Mouse (Mus musculus) spleen, adult 18-20 months (tissue): ENCODE measurements around the gene Srsf10.

Experiments
- DNase-seq, 2 experiments: peaks; one replicate each; pipeline ENCODE4 v3.0.0; 2022; ENCODE audit warnings: mixed read lengths in 2 of 2

The Srsf10 gene

DNA sequence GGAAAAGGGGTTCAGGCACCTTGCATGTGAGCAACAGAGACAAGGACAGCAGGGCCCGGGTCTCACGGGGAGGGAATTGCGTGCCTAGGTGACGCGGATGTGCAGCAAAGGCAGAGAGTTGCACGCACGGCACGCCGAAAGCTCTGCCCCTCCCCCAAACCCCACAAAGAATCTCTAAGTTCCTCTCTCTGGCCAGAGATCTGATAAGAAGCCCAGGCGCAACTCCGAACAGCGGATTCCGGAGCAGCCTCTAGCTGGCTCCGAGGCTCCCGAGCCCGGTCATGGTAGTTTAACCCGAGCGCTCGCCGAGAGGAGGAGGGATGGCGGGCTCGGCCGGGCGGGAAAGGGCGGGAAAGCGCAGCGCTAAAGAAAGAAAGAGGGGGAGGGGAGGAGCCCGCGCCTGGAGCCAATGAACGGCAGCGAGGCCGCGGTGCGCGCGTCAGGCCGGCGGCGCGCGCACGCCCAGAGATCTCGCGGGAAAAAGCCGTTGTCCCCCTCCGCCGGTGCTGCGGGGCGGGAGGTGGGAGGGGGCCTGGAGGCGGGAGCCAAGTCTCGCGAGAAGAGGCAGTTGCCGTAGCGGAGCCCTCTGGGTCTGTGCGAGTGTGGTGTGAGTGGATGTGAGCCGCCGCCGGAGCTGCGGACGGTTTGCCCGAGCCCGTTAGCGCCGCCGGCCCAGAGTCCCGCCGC is at the start of gene Srsf10:
Gene Srsf10 (plus strand): TSS at position 212 of the 687 bp plus-strand sequence.
- peak; percentile 90 to 95 for DNase-seq

DNA sequence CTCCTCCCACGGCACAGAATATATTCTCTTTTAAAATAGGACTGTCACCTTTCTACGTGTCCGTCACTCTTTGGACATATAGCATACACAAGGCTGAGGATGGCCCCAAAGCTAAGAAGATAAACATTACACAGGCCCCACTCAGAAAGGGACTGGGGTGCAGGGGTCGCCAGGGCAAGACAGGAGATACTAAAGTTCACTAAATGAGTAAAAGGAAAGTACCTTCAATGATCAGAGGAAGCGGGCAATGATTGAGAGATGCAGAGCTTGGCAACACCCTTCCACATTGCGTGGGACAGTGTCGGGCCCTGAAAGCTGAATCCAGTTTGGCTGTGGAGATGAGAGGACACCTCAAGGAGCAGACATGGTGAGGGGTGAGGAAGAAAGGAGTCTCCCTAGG is 40.7 kb upstream of the Srsf10 start:
- DNase-seq, result no peak

DNA sequence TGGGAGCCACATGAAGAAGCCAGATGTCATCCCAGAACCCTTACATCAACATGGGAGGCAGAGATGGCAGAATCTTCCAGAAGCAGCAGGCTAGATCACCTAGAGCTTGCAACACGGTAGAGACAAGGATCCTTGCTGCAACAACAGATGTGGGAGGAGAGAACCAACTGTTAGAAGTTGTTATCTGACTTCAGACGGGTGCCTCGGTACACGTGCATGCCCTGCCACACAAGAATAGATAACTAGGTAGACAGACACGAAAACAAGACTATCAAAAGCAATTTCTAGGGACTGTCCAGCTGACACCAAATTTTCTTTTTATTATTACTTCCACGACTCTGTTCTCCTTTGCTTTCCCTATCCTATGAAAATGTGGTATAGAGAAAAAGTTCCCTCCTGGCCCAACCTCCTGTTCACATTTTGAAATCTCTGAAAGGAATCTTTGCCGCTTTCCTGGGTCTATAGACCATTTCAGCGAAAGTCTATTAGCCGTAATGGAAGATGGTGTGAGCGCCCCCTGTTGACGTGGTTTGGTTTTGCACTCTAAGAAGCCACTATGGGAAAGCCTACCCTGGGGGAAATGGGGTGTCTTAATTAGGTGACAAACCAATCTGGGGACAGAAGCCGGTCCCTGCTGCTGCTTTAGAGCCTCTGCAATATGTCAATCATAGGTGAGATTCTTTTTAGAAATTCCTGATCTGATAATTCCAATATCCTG is 38.5 kb upstream of the Srsf10 start:
- DNase-seq, result peak in 1 of 2 experiments; percentile 60

- no peak for DNase-seq
These were observed 37.2 kb upstream of the Srsf10 start for GRCm38 (mm10) chr4:135818366-135818765.

DNA sequence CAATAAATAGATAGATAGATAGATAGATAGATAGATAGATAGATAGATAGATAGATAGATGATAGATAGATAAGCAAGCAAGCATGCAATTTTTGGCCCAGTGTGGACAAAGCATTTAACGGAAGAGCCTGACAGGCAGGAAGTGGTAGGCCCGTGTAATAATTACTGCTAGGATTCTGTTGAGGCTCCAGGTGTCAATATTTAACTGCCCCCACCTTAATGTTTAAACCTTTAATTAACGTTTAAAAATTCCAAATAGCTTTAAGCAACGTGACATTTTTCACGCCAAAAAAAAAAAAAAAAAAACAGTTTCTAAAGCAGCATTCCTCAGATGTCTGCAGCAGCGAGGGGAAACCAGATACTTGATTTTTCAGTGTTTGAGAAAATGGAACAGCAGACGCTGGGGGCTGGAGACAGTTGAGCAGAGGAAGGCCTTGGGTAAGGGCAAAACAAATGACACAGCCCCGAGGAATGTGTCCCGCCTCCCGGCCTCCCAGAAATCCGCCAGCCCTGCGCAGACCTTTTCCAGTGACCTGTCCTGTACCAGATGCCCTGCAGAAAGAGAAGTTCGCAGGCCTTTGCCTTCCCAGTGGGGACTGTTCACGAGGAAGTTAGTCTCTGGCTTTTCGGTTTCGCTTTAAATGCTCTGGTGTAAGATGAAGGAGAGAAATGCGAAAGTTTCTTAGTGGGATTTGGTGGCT is 35.6 kb upstream of the Srsf10 start:
- peak; percentile 22 to 35 for DNase-seq

DNA sequence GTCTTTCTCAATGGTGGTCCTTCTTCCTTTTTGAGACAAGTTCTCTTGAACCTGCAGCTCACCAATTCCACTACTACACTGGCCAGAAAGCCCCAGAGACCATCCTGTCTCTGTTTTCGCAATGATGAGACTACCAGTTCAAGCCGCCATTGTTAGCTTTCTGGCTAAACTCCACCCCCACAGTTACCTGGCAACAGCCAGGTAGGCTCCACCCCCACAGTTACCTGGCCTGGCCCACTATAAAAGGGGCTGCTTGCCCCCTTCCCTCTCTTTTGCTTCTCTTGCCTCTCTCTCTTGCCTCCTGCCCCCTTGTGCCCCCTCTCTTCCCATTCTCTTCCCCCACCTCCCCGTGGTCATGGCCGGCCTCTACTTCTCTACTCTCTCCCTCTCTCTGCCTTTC is 33.8 kb upstream of the Srsf10 start:
- DNase-seq, result no peak

- DNase-seq, result no peak
These were observed 32.2 kb upstream of the Srsf10 start for GRCm38 (mm10) chr4:135823298-135823697.

- no peak for DNase-seq
These were observed 31.3 kb upstream of the Srsf10 start for GRCm38 (mm10) chr4:135824254-135824653.

GRCm38 (mm10) chr4:135828491-135828890 is 27.1 kb upstream of the Srsf10 start:
- no peak for DNase-seq

GRCm38 (mm10) chr4:135832070-135832469 is 23.5 kb upstream of the Srsf10 start:
- no peak for DNase-seq

GRCm38 (mm10) chr4:135833301-135834123 is 22.0 kb upstream of the Srsf10 start:
- no peak for DNase-seq

- DNase-seq, result no peak
These were observed 21.3 kb upstream of the Srsf10 start for GRCm38 (mm10) chr4:135834124-135834717.

DNA sequence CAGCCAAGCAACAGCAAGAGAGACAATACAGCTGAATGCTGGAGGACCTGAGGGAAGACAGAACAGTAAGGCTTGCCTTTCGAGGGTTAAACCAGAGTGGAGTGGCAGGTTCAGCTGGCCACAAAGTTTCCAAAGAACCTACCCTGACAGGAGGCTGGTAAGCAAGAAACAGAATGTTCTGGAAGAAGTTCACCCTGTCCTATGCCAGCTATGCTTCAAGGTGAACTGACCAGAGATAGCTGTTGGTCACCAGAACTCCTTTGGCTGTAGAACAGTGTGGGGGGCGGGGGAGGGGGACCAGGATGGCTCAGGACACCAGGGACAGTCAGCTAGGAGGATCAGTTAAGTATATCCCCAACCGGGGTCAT is 16.6 kb upstream of the Srsf10 start:
- no peak for DNase-seq

- no peak for DNase-seq
These were observed 16.1 kb upstream of the Srsf10 start for GRCm38 (mm10) chr4:135839293-135840011.

GRCm38 (mm10) chr4:135844400-135844799 is 11.1 kb upstream of the Srsf10 start:
- no peak for DNase-seq

- DNase-seq, result no peak
These were observed 8.0 kb upstream of the Srsf10 start for GRCm38 (mm10) chr4:135847581-135847980.

DNA sequence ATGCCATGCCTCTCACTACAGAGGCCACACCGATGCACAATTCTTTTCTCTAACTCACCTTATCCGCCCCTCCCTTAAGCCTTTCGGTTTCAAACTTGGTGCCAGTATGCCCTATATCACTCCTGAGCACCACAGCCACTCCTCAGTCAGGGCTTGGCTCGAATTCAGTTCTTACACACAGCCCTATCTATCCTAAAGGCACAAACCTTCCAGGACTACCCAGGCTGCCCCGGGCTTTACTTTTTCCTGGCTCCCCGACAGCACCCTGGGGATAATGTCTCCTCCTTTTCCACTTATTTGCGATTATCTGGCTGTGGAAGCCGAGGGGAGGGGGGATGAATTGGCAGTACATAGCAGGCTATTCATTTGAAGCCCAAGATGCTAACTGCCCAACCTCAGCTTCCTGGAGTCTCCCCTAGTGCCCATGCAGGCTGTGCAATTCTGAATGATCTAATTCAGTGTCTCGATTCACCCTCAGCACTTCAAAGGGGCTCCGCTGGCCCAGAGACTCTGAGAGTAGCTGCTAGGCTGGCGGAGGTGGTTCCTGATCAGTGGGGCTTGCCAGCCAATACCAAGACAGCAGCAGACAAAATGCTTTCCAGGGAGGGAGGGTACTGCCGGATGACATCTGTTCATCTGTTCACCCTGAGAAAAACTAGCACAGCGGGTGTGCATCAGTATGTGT is 5.0 kb upstream of the Srsf10 start:
- DNase-seq, result no peak

GRCm38 (mm10) chr4:135851942-135852341 is 3.6 kb upstream of the Srsf10 start:
- no peak for DNase-seq

- DNase-seq, result no peak
These were observed 1.5 kb upstream of the Srsf10 start for GRCm38 (mm10) chr4:135853987-135854546.

DNA sequence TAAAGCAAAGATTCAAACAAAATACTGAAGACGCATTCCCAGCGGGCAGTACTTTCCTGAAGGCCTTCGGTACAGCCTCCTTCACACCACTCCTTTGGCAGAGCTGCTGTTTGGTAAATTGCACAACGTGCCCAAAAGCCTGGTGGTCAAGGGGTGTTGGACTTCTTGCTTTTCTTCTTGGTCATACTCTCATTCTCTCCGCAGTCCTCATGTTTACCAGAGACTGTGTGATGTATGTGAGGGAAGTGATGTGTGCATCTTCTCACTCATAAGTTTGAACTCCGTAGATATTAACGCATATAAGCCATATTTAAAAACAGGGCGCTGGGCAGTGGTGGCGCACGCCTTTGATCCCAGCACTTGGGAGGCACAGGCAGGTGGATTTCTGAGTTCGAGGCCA is 917 bp upstream of the Srsf10 start:
- DNase-seq, result no peak

DNA sequence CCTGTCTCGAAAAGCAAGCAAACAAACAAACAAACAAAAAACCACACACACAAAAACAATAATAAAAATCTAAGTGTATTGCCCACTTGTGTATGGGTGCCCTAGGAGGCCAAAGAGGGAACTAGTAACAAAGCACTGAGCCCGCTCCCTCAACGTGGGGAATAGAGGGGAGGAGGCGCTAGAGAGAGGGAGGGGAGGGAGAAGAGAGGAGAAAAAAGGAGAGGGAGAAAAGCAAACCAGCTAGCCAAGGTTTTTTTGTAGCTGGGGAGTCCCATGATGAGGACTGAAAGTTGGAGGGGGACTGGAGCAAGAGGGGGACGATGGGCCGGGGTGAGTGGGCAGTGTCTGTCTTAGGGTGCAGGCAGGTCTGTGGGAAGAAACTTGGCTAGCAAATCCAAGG is 467 bp upstream of the Srsf10 start:
- DNase-seq, result no peak
